In genomic region chr15:97829432-97829831, GRCm38 (mm10) we compare ENCODE assay signal across 8 mouse cellular contexts. TPM values are rescaled to one million over a fixed set of nuclear protein-coding genes. Genes with fewer than 3 reads are reported as not detected.
A peak's percentile ranks its signal among the peaks of the same experiment; 100 is the strongest.
DNase-seq lines count a peak whose midpoint lies in the region; ATAC-seq and TF ChIP-seq lines count a peak whose summit lies in the region.

No protein-coding gene starts in this region.

- peaks cover 55% of the 10 kb centered on the region; the same call in 1 of the 2 replicates for H3K4me1 ChIP-seq in spleen, adult 2 months (ENCODE audit: control insufficient read depth, insufficient read depth, insufficient read length)
- H3K4me1 ChIP-seq in liver, embryonic 13.5 days (replicated peaks) = peaks cover 92% of the 10 kb centered on the region

- ATAC-seq in liver, embryonic 13.5 days (ENCODE audit: low read depth) = no peak

- no peak for TF ChIP-seq POLR2A in spleen, adult 2 months (IDR thresholded peaks at IDR 0.05; ENCODE audit: low read depth, low read length)

- H3K27ac ChIP-seq in gastrocnemius, adult 2 months = peak overlapping the region; percentile 89
- peak overlapping the region; percentile 93 for H3K27ac ChIP-seq in spleen, adult 2 months (ENCODE audit: insufficient read depth, low read length)
- peak overlapping the region; percentile 29; the same call in 1 of the 2 replicates for H3K27ac ChIP-seq in liver, embryonic 13.5 days

- peak overlapping the region; percentile 85 for H3K4me3 ChIP-seq in gastrocnemius, adult 2 months
- H3K4me3 ChIP-seq in spleen, adult 2 months (ENCODE audit: extremely low read depth, insufficient read depth, insufficient read length) = peak overlapping the region; percentile 31
- peak overlapping the region; percentile 74 for H3K4me3 ChIP-seq in liver, embryonic 13.5 days (replicated peaks)

- H3K9ac ChIP-seq in liver, embryonic 13.5 days = peak overlapping the region; percentile 8; the same call in 1 of the 2 replicates

- 7% methylated on average over 2 of the region's 2 CpGs for WGBS in spleen, adult 2 months
- WGBS in liver, embryonic 13.5 days (ENCODE audit: insufficient replicate concordance) = 29% methylated on average over 2 of the region's 2 CpGs

- TF ChIP-seq CTCF in gastrocnemius, adult 2 months (IDR thresholded peaks at IDR 0.05) = no peak
- no peak for TF ChIP-seq CTCF in spleen, adult 2 months (IDR thresholded peaks at IDR 0.05; ENCODE audit: extremely low read depth, insufficient read depth, insufficient read length, insufficient replicate concordance)

- intact Hi-C loops in gastrocnemius, adult 2 months (cut with DNase I) = no loop called here

- H3K4me2 ChIP-seq in liver, embryonic 13.5 days = peak overlapping the region; percentile 94

- H3K36me3 ChIP-seq in spleen, adult 2 months (ENCODE audit: control insufficient read depth, insufficient read depth, low read length) = 0 out of 2 replicates have a peak, but pooled peaks cover 2% of the 10 kb centered on the region
- H3K36me3 ChIP-seq in liver, embryonic 13.5 days = no peaks in the 10 kb centered on the region

- no peaks in the 10 kb centered on the region for H3K27me3 ChIP-seq in spleen, adult 2 months (ENCODE audit: control insufficient read depth, insufficient read depth, low read length)
- peaks cover 41% of the 10 kb centered on the region for H3K27me3 ChIP-seq in liver, embryonic 13.5 days

- no peak for DNase-seq in gastrocnemius, adult 2 months
- DNase-seq in gastrocnemius, postnatal 10 days = no peak
- no peak for DNase-seq in spleen, adult 2 months (ENCODE audit: low read depth in 1 of 2, low spot score in 2 of 2)
- DNase-seq in spleen, adult 18-20 months = no peak
- no peak for DNase-seq in liver, embryonic 13.5 days
- DNase-seq in embryo, embryonic 10 days (ENCODE audit: low spot score) = no peak
- no peak for DNase-seq in adrenal gland, adult 2 months
- no peak for DNase-seq in left cerebral cortex, adult 11 months (ENCODE audit: low spot score)

- no peaks in the 10 kb centered on the region for H3K9me3 ChIP-seq in liver, embryonic 13.5 days (replicated peaks)

RNA-seq across cellular contexts. Expression of gene Hdac7, which starts 14.9 kb away (rescaled TPM):
- total RNA-seq in gastrocnemius, adult 2 months (2021) = 10 to 100 TPM; 10.2 to 11.6 TPM
- total RNA-seq in gastrocnemius, postnatal 10 days (2021) = 10 to 100 TPM; 24.5 to 40.3 TPM
- polyA plus RNA-seq in spleen, adult 2 months (2012; rRNA removed) = 104 and 137 TPM in 2 replicates
- polyA plus RNA-seq in liver, embryonic 13.5 days (2015; fragmentation: Nextera tagmentation; extraction: Ambion mirVana) = 8.0 and 8.3 TPM in 2 replicates
- 10 to 100 TPM; 52.5 to 65.1 TPM for total RNA-seq in adrenal gland, adult 2 months (2021)
- polyA plus RNA-seq in adrenal gland, adult 2 months (2012; rRNA removed) = 256 and 263 TPM in 2 replicates

RNA-seq across cellular contexts. Expression of gene Slc48a1, which starts 51.1 kb away (rescaled TPM):
- 10 to 100 TPM; 44.5 to 47.1 TPM for total RNA-seq in gastrocnemius, adult 2 months (2021)
- total RNA-seq in gastrocnemius, postnatal 10 days (2021) = 10 to 100 TPM; 34.5 to 42.6 TPM
- polyA plus RNA-seq in spleen, adult 2 months (2012; rRNA removed) = 94.0 and 117 TPM in 2 replicates
- polyA plus RNA-seq in liver, embryonic 13.5 days (2015; fragmentation: Nextera tagmentation; extraction: Ambion mirVana) = 89.5 and 101 TPM in 2 replicates
- 100 to 1,000 TPM; 116 to 158 TPM for total RNA-seq in adrenal gland, adult 2 months (2021)
- polyA plus RNA-seq in adrenal gland, adult 2 months (2012; rRNA removed) = 204 and 217 TPM in 2 replicates

Comparison
In these comparisons a context has a peak if more than half of its experiments do, and no peak if none do; other contexts are left out.
1. H3K27ac ChIP-seq: peak in every context shown above with its lines; median percentile 93 in spleen, adult 2 months; 89 in gastrocnemius, adult 2 months; 29 in liver, embryonic 13.5 days.
2. H3K4me3 ChIP-seq: peak in every context shown above with its lines; median percentile 85 in gastrocnemius, adult 2 months; 74 in liver, embryonic 13.5 days; 31 in spleen, adult 2 months.